Mouse (Mus musculus) E14TG2a.4 (cell line): Measurements from ENCODE around the gene Noto.

Experiments
- CTCF ChIP-seq: conservative IDR thresholded peaks from 2 replicates; pipeline ENCODE4 v1.5.1; 2014; ENCODE audit warnings: low read length
- POU5F1 ChIP-seq: IDR thresholded peaks from 2 replicates; pipeline ENCODE4 v1.6.1; 2014; ENCODE audit warnings: low read length, borderline replicate concordance

GRCm38 (mm10) chr6:85469660-85470430 lies 46.2 kb downstream of the Noto start:
- TF ChIP-seq CTCF (no peak), POU5F1 (no peak)
